Mouse (Mus musculus) stomach, postnatal 0 days (tissue): ENCODE results near the gene Pdilt. TPM values are rescaled to one million over a fixed set of nuclear protein-coding genes. Genes with fewer than 3 reads are reported as not detected.
A peak's percentile ranks its signal among the peaks of the same experiment; 100 is the strongest.

Source experiments
- ATAC-seq: fragments of 200-750 bp; cut with Nextera tagmentation; 2 replicates; pipeline ENCODE4 v1.8.0; 2017; ENCODE audit not compliant: low FRiP score, low TSS enrichment
- DNase-seq: peaks from one replicate; pipeline ENCODE4 v3.0.0-alpha.2; 2016; ENCODE audit warnings: low spot score
- H3K27ac ChIP-seq: fragments of 300-500 bp; sonication (generic); replicated peaks from 2 replicates; pipeline ENCODE4 v1.5.1; 2014; ENCODE audit warnings: mild to moderate bottlenecking, control low read depth
- H3K27me3 ChIP-seq: fragments of 300-500 bp; sonication (generic); 2 replicates; pipeline ENCODE4 v1.6.1; 2014; ENCODE audit warnings: low read length; ENCODE audit not compliant: control insufficient read depth, insufficient read depth
- H3K36me3 ChIP-seq: fragments of 300-500 bp; sonication (generic); 2 replicates; pipeline ENCODE4 v1.6.1; 2014; ENCODE audit warnings: low read length, mixed read lengths; ENCODE audit not compliant: control insufficient read depth, insufficient read depth
- H3K4me1 ChIP-seq: fragments of 300-500 bp; sonication (generic); replicated peaks from 2 replicates; pipeline ENCODE4 v1.6.1; 2014; ENCODE audit warnings: antibody characterized with exemption; ENCODE audit not compliant: control insufficient read depth, insufficient read depth
- H3K4me2 ChIP-seq: fragments of 300-500 bp; sonication (generic); replicated peaks from 2 replicates; pipeline ENCODE4 v1.6.1; 2014; ENCODE audit warnings: low read depth, mild to moderate bottlenecking, control low read depth, moderate library complexity
- H3K4me3 ChIP-seq: fragments of 300-500 bp; sonication (generic); 2 replicates; pipeline ENCODE4 v1.5.1; 2014; ENCODE audit warnings: low read depth, low read length, control low read depth
- H3K9ac ChIP-seq: fragments of 300-500 bp; sonication (generic); 2 replicates; pipeline ENCODE4 v1.6.1; 2014; ENCODE audit warnings: mild to moderate bottlenecking, low read length, control low read depth, mixed read lengths
- H3K9me3 ChIP-seq: fragments of 300-500 bp; sonication (generic); 2 replicates; pipeline ENCODE4 v1.6.1; 2016; ENCODE audit warnings: low read length; ENCODE audit not compliant: control insufficient read depth
- CTCF ChIP-seq: IDR thresholded peaks from 2 replicates; pipeline ENCODE4 v1.5.1; 2016; ENCODE audit warnings: antibody characterized with exemption, low read depth, mild to moderate bottlenecking, moderate library complexity
- EP300 ChIP-seq: optimal IDR thresholded peaks from 2 replicates; pipeline ENCODE3; 2016; ENCODE audit warnings: antibody characterized with exemption
- WGBS: fragments of 180-500 bp; shearing (Covaris S2); extraction: QIAGEN DNeasy Blood & Tissue Kit; methylation state at CpG from one replicate; pipeline ENCODE4 v1.1.7; 2014; 5-methylcytosine and 5-hydroxymethylcytosine counted together
- polyA plus RNA-seq: library from polyadenylated mRNA; unstranded; fragments of >200 nt; fragmentation: Nextera tagmentation; extraction: Ambion mirVana; gene quantifications from 2 replicates; pipeline ENCODE4 v1.2.1, GENCODE M21; 2015

Gene Pdilt
- polyA plus RNA-seq, 1 experiment from 2014 or later: not detected

DNA sequence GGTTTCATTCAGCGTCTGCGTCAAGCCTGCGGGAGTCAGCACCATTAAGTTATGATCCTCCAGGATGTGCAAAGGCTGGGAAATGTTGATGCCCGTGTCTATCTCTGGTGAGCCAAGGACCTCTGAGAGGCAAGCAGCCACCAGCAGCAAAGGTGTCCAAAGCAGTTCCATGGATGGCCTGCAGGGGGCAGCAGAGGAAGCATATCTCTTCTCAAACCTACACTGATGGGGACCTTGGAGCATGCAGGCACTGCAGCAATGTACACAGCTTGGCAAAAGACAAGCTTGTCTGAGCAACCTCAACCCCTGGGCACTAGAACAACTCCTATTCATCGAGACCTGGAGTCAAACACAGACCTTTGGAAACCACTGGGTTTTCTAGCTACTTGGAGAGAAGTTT lies 3.6 kb downstream of the Pdilt start:
- 39% methylated on average over 5 of the region's 5 CpGs for WGBS
- Histone ChIP-seq H3K4me1 (no peaks in the 10 kb centered on the region), H3K4me3 (no peak overlapping the region), H3K27ac (no peak overlapping the region), H3K27me3 (no peaks in the 10 kb centered on the region), H3K4me2 (no peak overlapping the region), H3K36me3 (no peaks in the 10 kb centered on the region), H3K9me3 (no peaks in the 10 kb centered on the region), H3K9ac (no peak overlapping the region)
- peak; percentile 55 for ATAC-seq
- TF ChIP-seq CTCF (peak; percentile 88), EP300 (no peak)
- DNase-seq: peak; percentile 83

DNA sequence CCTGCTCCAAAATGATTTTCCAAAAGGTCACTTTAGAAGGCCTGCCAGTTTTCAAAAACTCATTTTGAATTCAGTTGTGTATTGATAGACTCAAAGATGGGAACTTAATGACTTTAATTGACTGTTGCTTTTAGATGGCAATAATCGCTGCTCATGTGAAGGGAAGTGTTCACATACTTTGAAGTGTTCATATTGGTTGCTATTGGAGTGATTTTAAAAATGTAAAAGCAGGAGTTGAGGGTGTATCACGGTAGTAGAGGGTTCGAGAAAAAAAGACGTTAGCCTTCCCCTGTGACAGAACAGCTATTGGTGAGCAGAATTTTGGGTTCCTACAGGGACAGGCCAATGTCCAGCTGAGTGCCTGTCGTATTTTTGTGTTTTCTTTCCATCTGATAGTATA lies 4.1 kb downstream of the Pdilt start, which contains the start of gene Acsm5:
Gene Acsm5, plus strand, starts transcription at position 301 of the 400 bp plus-strand sequence.
- H3K9me3 ChIP-seq: no peaks in the 10 kb centered on the region
- no peak within 1 kb of the TSS for H3K27ac ChIP-seq
- H3K27me3 ChIP-seq: no peaks in the 10 kb centered on the region
- H3K4me2 ChIP-seq: no peak within 1 kb of the TSS
- H3K4me3 ChIP-seq: no peak within 1 kb of the TSS
- no peak for ATAC-seq
- no peak within 1 kb of the TSS for H3K9ac ChIP-seq
- no peak for TF ChIP-seq EP300
- no peak for TF ChIP-seq CTCF
- no peak for DNase-seq
- WGBS: 66% methylated on average over 5 of the region's 5 CpGs
- no peaks in the 10 kb centered on the region for H3K36me3 ChIP-seq
- H3K4me1 ChIP-seq: no peaks in the 10 kb centered on the region

DNA sequence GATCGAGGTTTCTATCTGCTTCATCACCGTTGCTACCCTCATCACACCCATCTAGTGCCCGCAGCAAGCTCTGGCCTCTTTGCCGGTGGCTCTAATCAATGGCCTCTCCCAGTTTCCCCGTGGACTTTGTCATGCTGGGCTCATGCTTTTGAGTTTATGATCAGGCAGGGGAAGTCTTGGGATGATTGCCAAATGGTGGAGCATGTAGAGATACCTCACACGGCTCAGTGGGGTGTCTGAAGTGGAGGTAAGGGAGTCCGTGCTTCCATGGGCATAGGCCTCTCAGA lies 7.1 kb downstream of the Pdilt start:
- Histone ChIP-seq H3K27me3 (no peaks in the 10 kb centered on the region), H3K36me3 (no peaks in the 10 kb centered on the region), H3K4me2 (no peak overlapping the region), H3K27ac (no peak overlapping the region), H3K4me1 (no peaks in the 10 kb centered on the region), H3K4me3 (no peak overlapping the region), H3K9me3 (no peaks in the 10 kb centered on the region), H3K9ac (no peak overlapping the region)
- WGBS: 79% methylated on average over 7 of the region's 7 CpGs
- TF ChIP-seq CTCF (no peak), EP300 (no peak)
- no peak for DNase-seq
- ATAC-seq: peak; percentile 42; the same call in 1 of the 2 replicates

DNA sequence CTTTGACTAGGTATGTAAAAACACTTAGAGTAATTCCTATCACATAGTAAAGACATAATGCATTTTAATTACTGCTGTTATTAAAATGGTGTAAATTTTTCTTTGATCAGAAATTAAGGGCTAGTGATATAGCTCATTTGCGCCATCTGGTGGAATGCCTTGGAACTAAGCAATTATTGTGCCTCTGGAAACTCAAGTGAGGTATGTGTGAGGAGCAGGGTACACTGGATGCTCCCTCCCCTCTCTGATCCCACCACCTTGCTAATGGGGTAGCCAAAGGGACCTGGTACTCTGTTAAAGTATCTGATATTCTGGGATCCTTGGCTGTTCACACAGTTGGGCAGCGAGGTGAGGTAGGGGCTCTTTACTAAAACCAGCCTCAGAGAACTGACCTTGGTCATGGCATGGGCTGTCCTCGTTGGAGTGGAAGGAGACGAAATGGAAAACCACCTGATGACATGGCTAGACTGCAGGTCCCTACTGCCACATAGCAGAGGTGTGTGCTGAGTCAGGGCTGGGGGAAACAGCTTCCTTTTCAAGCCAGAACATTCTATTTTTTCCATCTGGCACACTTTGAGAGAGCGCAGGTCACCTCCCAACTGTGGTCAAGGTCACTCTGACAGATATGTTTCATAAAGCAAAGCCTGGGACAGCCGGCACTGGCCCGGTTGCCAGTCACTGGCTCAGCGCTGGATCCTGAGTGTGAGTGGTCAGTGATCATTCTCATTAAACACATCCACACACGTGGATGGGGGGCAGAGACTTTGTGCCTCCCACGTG lies 7.6 kb downstream of the Pdilt start:
- Histone ChIP-seq H3K9ac (no peak overlapping the region), H3K36me3 (no peaks in the 10 kb centered on the region), H3K4me1 (no peaks in the 10 kb centered on the region), H3K4me2 (no peak overlapping the region), H3K4me3 (no peak overlapping the region), H3K9me3 (no peaks in the 10 kb centered on the region), H3K27ac (no peak overlapping the region), H3K27me3 (no peaks in the 10 kb centered on the region)
- ATAC-seq: no peak
- WGBS: 63% methylated on average over 10 of the region's 10 CpGs
- TF ChIP-seq EP300: no peak
- TF ChIP-seq CTCF: peak; percentile 83
- DNase-seq: peak; percentile 41

DNA sequence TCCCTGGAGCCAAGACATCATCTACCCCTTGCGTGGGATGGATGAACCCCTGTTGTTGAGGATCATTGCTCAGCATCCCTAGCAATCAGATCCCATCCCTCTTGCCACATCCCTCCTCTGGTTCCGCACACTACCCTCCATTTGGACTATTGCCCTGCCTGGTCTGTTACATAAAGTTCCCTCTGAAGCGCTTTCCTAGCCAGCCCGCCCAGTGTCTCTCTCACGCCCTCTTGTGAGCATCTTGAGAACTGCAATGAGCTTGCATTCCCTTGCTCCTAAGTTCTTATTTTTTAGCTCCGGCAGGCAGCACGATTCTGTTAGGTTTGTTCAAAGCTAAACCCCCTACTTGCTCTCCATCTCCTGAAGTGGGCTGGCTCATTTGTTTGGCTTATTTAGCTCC lies 10.2 kb downstream of the Pdilt start:
- DNase-seq (peak; percentile 60), ATAC-seq (no peak)
- H3K4me1 ChIP-seq: no peaks in the 10 kb centered on the region
- TF ChIP-seq CTCF (peak; percentile 75), EP300 (no peak)
- no peak overlapping the region for H3K27ac ChIP-seq
- no peaks in the 10 kb centered on the region for H3K27me3 ChIP-seq
- 28% methylated on average over 7 of the region's 7 CpGs for WGBS
- no peaks in the 10 kb centered on the region for H3K36me3 ChIP-seq
- no peak overlapping the region for H3K9ac ChIP-seq
- H3K4me2 ChIP-seq: no peak overlapping the region
- no peak overlapping the region for H3K4me3 ChIP-seq
- no peaks in the 10 kb centered on the region for H3K9me3 ChIP-seq

DNA sequence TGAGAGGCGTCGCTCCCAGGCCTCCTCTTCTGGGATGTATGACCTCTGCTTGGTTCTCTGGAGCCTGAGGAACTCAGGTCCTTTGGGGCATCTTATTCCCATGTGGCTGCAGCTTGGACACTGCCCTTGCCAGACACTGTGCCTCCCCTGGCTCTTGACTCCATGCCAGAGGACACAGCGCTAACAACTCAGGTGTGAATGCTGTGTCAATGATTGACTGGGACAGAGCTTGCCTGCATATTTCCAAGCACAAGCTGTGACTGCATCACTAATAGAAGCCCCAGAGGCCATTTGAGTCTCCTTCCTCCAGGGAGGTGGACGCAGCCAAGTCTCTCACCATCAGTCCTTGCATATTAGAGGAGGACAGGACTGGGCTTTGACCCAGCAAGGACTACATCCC lies 12.1 kb downstream of the Pdilt start:
- Histone ChIP-seq H3K4me3 (no peak overlapping the region), H3K9ac (no peak overlapping the region), H3K4me2 (no peak overlapping the region), H3K4me1 (no peaks in the 10 kb centered on the region), H3K27me3 (no peaks in the 10 kb centered on the region), H3K27ac (no peak overlapping the region), H3K36me3 (no peaks in the 10 kb centered on the region), H3K9me3 (no peaks in the 10 kb centered on the region)
- no peak for DNase-seq
- TF ChIP-seq CTCF (no peak), EP300 (no peak)
- ATAC-seq: no peak
- 81% methylated on average over 4 of the region's 4 CpGs for WGBS
